Mouse (Mus musculus) MEL (cell line): ENCODE measurements around the gene Unc93b1.

Source experiments
- BHLHE40 ChIP-seq: IDR thresholded peaks from 2 replicates; pipeline ENCODE4 v1.6.1; 2012; ENCODE audit warnings: low read depth, mild to moderate bottlenecking, inconsistent platforms, low read length, improper control_type of control experiment, borderline replicate concordance
- CTCF ChIP-seq, 3 experiments: IDR thresholded peaks in 2 of 3; conservative IDR thresholded peaks in 1 of 3; 2 replicates each; pipeline ENCODE4 v1.5.1; 2011 to 2012; ENCODE audit warnings: low read length in 3 of 3, low read depth in 2 of 3, mild to moderate bottlenecking in 2 of 3, improper control_type of control experiment in 1 of 3, inconsistent platforms in 1 of 3, mixed read lengths in 1 of 3, moderate library complexity in 1 of 3; ENCODE audit not compliant: control insufficient read depth in 1 of 3, insufficient read depth in 1 of 3, poor library complexity in 1 of 3, severe bottlenecking in 1 of 3
- E2F4 ChIP-seq: IDR thresholded peaks from 2 replicates; pipeline ENCODE4 v1.6.1; 2011; ENCODE audit warnings: low read depth, low read length, improper control_type of control experiment, borderline replicate concordance
- EP300 ChIP-seq, 2 experiments: IDR thresholded peaks; 2 replicates each; pipeline ENCODE4 v1.6.1; 2011; ENCODE audit warnings: improper control_type of control experiment in 2 of 2, low read length in 2 of 2, low read depth in 1 of 2, mild to moderate bottlenecking in 1 of 2
- JUND ChIP-seq: IDR thresholded peaks from 2 replicates; pipeline ENCODE4 v1.6.1; 2011; ENCODE audit warnings: low read depth, mild to moderate bottlenecking, improper control_type of control experiment, low read length
- NELFE ChIP-seq: IDR thresholded peaks from 2 replicates; pipeline ENCODE4 v1.6.1; 2011; ENCODE audit warnings: low read depth, low read length, improper control_type of control experiment
- POLR2A ChIP-seq, 2 experiments: IDR thresholded peaks; 2 replicates each; pipeline ENCODE4 v1.6.1; 2011 to 2012; ENCODE audit warnings: low read length in 2 of 2, mild to moderate bottlenecking in 2 of 2, control low read depth in 1 of 2, improper control_type of control experiment in 1 of 2, low read depth in 1 of 2, moderate library complexity in 1 of 2; ENCODE audit not compliant: control insufficient read depth in 1 of 2, insufficient read depth in 1 of 2, poor library complexity in 1 of 2
- POLR2AphosphoS2 ChIP-seq: IDR thresholded peaks from 2 replicates; pipeline ENCODE4 v1.6.1; 2011; ENCODE audit warnings: low read length, improper control_type of control experiment

GRCm38 (mm10) chr19:3912337-3913204 is 22.4 kb upstream of the Unc93b1 start, which contains the start of gene Ndufs8:
- TF ChIP-seq POLR2A (IDR thresholded peaks at IDR 0.05; ENCODE audit: control insufficient read depth in 1 of 2, insufficient read depth in 1 of 2, low read depth in 1 of 2, low read length in 2 of 2, poor library complexity in 1 of 2) (peak; percentile 70 to 94), BHLHE40 (no peak), E2F4 (0 out of 2 replicates have a peak, but pooled peaks have one; percentile 39), EP300 (IDR thresholded peaks at IDR 0.05; ENCODE audit: low read depth in 1 of 2, low read length in 2 of 2) (no peak), JUND (peak; percentile 25; the same call in 1 of the 2 replicates), NELFE (peak; percentile 88), CTCF (IDR thresholded peaks at IDR 0.05 in 2 of 3, conservative IDR thresholded peaks at IDR 0.05 in 1 of 3; ENCODE audit: control insufficient read depth in 1 of 3, insufficient read depth in 1 of 3, low read depth in 2 of 3, low read length in 3 of 3, poor library complexity in 1 of 3, severe bottlenecking in 1 of 3) (peak in 1 of 3 experiments; percentile 12; a peak in 1 of 6 replicates), POLR2AphosphoS2 (peak; percentile 94)
